Mouse (Mus musculus): Measurements from ENCODE around the gene Ndufaf3.

Ndufaf3 gene

GRCm38 (mm10) chr9:108573774-108574690, 6.8 kb upstream of the Ndufaf3 start:
- peak; percentile 93 for DNase-seq (ENCODE audit: low read depth, low spot score)

GRCm38 (mm10) chr9:108572321-108572720, 5.1 kb upstream of the Ndufaf3 start:
- no peak for DNase-seq (ENCODE audit: low read depth, low spot score)

DNA sequence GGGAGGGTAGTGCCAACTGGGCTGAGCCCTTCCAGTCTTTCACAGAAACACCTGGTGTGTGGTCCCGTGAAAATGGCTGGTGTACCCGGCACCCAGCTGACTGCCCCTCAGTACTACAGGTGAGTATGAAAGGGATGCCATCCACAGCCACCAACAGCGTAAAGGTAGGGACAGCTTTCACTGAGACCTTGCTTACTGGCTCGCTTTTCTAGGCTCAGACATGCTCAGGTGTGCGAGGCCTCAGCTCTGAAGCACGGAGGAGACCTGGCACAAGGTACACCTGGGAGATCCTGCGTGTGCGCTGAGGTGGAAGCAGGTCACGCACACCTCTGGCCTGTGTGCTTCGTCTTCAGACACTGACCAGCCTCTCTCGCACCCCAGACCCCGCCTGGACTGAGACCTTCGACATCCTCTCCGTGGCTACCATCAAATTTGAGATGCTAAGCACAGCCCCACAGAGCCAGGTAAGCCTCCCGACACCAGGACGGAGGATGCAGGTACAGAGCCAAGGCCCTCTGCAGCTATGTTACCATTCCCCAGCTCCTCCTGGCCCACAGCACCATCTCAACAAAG, 4.3 kb upstream of the Ndufaf3 start:
- no peak for DNase-seq (ENCODE audit: low read depth, low spot score)

GRCm38 (mm10) chr9:108570207-108570896, 3.1 kb upstream of the Ndufaf3 start:
- DNase-seq (ENCODE audit: low read depth, low spot score) = peak; percentile 94

DNA sequence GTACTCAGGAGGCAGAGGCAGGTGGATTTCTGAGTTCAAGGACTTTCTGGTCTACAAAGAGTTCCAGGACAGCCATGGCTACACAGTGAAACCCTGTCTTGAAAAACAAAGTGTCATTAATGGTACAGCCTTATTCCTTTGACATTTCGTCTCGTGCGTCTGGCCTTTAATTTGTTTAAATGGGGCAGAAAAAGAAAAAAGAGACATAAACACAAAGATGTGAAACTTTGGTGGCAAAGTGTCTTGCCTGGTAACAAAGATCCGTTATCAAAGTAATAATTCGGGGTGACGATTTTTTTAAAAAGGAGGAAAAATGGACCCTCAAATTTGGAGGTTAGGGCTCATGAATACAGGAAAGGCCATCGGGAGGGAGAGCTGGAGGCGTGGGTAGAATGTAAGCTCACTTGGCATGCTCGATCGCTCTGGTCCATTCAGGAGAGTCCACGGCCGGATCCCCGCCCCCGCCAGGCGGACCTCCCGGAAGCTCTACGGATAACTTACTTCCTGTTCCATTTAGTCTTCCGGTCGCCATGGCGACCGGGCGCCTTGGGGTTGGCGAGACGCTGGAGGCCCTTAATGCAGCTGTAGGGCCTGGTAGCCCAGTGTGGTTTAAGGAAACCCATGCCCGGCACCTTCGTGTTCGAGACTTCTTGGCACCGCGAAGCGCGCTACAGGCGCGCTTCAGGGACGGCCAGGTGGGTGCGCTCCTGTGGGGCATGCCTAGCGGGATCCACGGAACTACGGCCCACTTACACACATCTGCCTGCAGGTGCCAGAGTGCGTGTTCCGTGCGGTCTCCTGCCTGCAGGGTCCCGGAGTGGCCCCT, 2.4 kb upstream of the Ndufaf3 start, which contains the start of gene Dalrd3:
Dalrd3 (plus strand) TSS at position 506 of the 826 bp plus-strand sequence.
- DNase-seq (ENCODE audit: low read depth, low spot score) = peak; percentile 97

DNA sequence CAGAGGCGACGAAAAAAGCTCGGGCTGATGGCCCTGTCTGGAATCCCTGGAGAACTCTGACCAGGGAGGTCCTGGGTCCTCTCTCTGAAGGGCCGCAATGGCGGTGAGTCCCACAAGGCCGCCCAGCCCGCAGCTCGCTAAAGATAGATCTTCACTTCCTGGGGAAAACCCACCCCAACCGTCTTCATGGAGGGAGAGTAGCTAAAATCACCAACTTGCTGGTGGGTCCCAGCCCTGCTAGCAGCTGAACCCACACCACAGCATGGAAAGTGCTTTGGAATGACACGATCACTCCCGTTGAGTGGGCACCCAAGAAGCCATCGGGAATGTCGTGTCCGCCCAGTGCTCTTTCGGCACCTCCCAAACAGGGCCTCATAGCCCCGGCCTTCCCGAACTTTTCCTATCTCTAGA, 1.3 kb upstream of the Ndufaf3 start:
- no peak for DNase-seq (ENCODE audit: low read depth, low spot score)

- peak; percentile 80 for DNase-seq (ENCODE audit: low read depth, low spot score)
Observed at GRCm38 (mm10) chr9:108567931-108568419, 741 bp upstream of the Ndufaf3 start.

GRCm38 (mm10) chr9:108565881-108566814, 1.1 kb downstream of the Ndufaf3 start:
- DNase-seq (ENCODE audit: low read depth, low spot score) = no peak

GRCm38 (mm10) chr9:108564131-108564530, 3.1 kb downstream of the Ndufaf3 start:
- no peak for DNase-seq (ENCODE audit: low read depth, low spot score)

DNA sequence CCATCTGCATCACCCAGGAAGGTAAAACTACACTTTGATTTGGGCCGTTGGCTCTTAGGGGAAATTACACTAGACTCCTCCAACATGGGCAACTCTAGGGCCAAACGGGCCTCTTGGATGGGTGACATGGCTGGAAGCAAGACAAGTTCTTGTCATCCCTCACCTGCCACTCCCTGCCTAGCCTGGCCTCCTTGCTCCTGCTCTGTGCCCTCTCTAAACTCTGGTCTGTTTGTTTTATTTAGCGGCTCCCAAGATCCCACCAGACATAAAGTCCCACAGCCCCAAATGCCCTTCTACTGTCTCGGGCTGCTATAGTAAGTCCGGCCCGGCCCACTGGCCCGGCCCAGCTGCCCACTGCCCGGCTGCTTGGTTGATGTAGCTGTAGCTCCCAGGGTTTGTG, 3.6 kb downstream of the Ndufaf3 start:
- DNase-seq (ENCODE audit: low read depth, low spot score) = no peak

DNA sequence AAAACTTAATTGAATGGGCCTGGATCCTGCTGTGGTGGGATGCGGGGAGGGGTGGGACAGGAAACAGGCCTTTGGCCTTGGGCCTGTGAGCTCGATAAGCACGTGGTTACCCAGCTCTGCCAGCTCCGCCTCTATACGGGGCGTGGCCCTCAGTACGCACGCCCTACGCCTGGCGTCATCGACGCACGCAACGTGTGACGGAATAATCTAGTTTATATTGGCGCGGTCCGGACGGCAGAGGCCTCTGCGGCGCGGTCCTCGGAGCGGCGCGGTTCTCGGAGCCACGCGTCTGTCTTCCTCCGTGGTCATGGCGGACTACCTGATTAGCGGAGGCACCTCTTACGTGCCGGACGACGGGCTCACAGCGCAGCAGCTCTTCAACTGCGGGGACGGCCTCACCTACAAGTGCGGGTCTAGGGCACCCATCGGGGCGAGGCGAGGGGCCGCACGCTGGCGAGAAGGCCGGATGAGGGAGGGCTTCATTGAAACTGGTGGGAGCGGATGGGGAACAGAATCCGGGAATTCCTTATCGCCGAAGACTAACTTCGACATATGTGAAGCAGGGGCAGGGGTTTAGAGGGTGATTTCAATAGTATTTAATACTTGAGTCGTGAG, 6.9 kb downstream of the Ndufaf3 start, which contains the start of gene Impdh2:
Impdh2 (plus strand) TSS at position 60 of the 615 bp plus-strand sequence.
- peak; percentile 100 for DNase-seq (ENCODE audit: low read depth, low spot score)

DNA sequence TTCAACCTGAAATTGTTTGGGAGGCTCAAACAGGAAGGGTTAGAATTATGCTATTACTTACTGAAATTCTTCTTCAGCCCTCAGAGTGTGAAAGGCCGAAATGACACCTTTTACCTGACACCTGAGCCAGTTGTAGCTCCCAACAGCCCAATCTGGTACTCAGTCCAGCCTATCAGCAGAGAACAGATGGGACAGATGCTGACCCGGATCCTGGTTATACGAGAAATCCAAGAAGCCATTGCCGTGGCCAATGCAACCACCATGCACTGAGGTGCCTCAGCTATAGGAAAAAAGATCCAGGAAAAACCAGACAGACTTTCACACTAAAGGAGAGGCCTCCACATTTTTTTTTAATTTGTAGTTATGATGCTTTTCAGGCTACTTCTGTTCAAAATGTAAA, 8.1 kb downstream of the Ndufaf3 start:
- no peak for DNase-seq (ENCODE audit: low read depth, low spot score)

GRCm38 (mm10) chr9:108546875-108547274, 20.4 kb downstream of the Ndufaf3 start:
- no peak for DNase-seq (ENCODE audit: low read depth, low spot score)

GRCm38 (mm10) chr9:108545986-108546385, 21.2 kb downstream of the Ndufaf3 start:
- no peak for DNase-seq (ENCODE audit: low read depth, low spot score)

- no peak for DNase-seq (ENCODE audit: low read depth, low spot score)
Observed at GRCm38 (mm10) chr9:108540846-108541245, 26.4 kb downstream of the Ndufaf3 start.

DNA sequence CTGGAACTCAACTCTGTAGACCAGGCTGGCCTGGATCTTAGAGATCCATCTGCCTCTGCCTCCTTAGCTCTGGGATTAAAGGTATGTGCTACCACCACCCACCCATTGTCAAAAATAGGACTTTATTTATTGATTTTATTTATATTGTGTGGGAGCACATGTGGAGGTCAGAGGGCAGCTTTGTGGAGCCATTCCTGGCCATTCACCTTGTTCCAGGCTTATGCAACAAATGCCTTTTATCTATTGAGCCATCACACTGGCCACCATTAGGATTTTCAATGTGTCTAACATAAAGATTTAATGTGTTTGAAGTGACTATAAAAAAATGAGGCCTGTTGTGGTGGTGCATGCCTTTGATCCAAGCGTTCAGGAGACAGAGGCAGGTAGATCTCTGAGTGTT, 35.7 kb downstream of the Ndufaf3 start:
- DNase-seq (ENCODE audit: low read depth, low spot score) = no peak

GRCm38 (mm10) chr9:108530954-108531353, 36.3 kb downstream of the Ndufaf3 start:
- DNase-seq (ENCODE audit: low read depth, low spot score) = no peak

GRCm38 (mm10) chr9:108525400-108525799, 41.8 kb downstream of the Ndufaf3 start:
- DNase-seq (ENCODE audit: low read depth, low spot score) = no peak

DNA sequence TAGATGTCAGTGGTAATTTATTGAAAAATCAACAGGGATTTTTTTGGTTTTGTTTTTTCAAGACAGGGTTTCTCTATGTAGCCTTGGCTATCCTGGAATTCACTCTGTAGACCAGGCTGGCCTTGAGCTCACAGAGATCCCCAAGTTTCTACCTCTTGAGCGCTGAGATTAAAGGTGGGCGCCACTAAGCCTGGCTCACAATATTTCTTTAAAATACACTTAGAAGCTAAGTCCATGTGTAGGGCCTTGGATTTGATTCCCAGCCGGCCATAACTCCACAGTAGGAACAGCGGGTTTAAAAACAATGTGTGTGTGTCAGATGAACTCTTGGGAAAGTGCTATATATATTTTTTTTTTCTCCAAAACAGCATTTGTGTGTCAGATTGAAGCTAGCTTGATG, 43.9 kb downstream of the Ndufaf3 start:
- DNase-seq (ENCODE audit: low read depth, low spot score) = no peak

GRCm38 (mm10) chr9:108521604-108522003, 45.6 kb downstream of the Ndufaf3 start:
- DNase-seq (ENCODE audit: low read depth, low spot score) = no peak
